Mouse (Mus musculus): ENCODE data around the gene Abcb4. TPM values are rescaled to one million over a fixed set of nuclear protein-coding genes. Genes with fewer than 3 reads are reported as not detected.
A peak's percentile ranks its signal among the peaks of the same experiment; 100 is the strongest.

Abcb4 gene
- polyA plus RNA-seq, 1 experiment from 2014 or later: 0.54 TPM

DNA sequence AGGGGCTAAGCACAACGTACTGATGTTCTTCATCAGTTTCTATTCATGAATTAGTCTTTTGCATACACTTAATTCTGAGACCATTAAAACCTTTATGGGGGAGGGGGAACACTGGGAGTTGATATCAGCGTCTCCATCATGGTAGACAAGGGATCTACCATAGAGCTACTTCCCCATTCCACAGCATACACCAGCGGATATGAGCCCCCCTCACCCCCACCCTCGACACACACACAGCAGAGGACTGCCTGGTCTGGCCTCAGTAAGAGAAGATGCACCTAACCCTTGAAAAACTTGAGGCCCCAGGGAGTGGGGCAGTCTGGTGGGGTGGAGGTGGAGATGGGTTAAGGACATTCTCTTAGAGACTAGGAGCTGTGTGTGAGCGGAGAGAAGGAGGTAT, 15.7 kb upstream of the Abcb4 start:
- H3K4me3 ChIP-seq: no peak overlapping the region
- WGBS: 79% methylated on average over 5 of the region's 5 CpGs
- H3K27ac ChIP-seq (replicated peaks): no peak overlapping the region
- no peaks in the 10 kb centered on the region for H3K9me3 ChIP-seq
- no peaks in the 10 kb centered on the region for H3K27me3 ChIP-seq (replicated peaks; ENCODE audit: low read depth, poor library complexity, severe bottlenecking)
- H3K4me1 ChIP-seq: no peaks in the 10 kb centered on the region
- no peaks in the 10 kb centered on the region for H3K36me3 ChIP-seq (replicated peaks)
- DNase-seq (ENCODE audit: low spot score): no peak

DNA sequence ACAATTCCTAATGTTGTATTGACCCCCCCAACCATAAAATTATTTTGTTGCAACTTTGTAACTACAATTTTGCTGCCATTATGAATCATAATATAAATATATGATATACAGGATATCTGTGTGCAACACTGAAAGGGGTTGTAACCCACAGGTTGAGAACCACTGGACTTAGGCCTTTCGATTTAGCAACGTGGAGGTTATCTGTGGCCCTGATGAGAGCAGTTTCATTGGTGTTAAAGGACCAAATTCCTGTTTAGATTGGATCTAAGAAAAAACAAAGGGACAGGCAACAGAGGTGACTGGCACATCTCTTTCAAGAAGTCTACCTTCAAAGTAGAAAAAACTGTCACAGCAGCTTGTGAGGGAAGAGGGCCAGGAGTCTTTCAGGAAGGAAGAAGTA, 7.7 kb upstream of the Abcb4 start:
- H3K27ac ChIP-seq (replicated peaks): no peak overlapping the region
- no peaks in the 10 kb centered on the region for H3K27me3 ChIP-seq (replicated peaks; ENCODE audit: low read depth, poor library complexity, severe bottlenecking)
- DNase-seq (ENCODE audit: low spot score): no peak
- H3K4me1 ChIP-seq: no peaks in the 10 kb centered on the region
- H3K9me3 ChIP-seq: peaks cover 5% of the 10 kb centered on the region; the same call in 1 of the 2 replicates
- 82% methylated on average over 2 of the region's 2 CpGs for WGBS
- H3K4me3 ChIP-seq: no peak overlapping the region
- no peaks in the 10 kb centered on the region for H3K36me3 ChIP-seq (replicated peaks)

DNA sequence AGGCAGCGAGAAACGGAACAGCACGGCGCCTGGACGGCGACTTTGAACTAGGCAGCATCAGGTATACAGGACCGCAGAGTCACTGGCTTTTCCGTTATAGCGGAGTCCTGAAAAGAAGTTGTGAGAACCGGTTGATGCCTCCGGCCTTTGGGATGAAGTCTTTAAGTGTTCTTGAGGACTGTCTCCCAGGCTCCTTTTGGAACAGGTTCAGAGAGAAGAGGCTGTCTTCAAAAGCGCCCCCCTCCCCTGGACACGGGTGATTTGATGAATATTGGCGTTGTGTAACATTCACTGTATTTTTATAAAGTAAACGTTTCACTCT, 548 bp downstream of the Abcb4 start:
- DNase-seq (ENCODE audit: low spot score): no peak
- H3K9me3 ChIP-seq: peaks cover 7% of the 10 kb centered on the region; the same call in 1 of the 2 replicates
- peaks cover 11% of the 10 kb centered on the region; the same call in 1 of the 2 replicates for H3K4me1 ChIP-seq
- H3K4me3 ChIP-seq: peak overlapping the region; percentile 76
- 0 out of 2 replicates have a peak overlapping the region, but pooled peaks have one; percentile 69 for H3K27ac ChIP-seq (replicated peaks)
- WGBS: 12% methylated on average over 15 of the region's 15 CpGs
- peaks cover 45% of the 10 kb centered on the region for H3K27me3 ChIP-seq (replicated peaks; ENCODE audit: low read depth, poor library complexity, severe bottlenecking)
- H3K36me3 ChIP-seq (replicated peaks): no peaks in the 10 kb centered on the region

DNA sequence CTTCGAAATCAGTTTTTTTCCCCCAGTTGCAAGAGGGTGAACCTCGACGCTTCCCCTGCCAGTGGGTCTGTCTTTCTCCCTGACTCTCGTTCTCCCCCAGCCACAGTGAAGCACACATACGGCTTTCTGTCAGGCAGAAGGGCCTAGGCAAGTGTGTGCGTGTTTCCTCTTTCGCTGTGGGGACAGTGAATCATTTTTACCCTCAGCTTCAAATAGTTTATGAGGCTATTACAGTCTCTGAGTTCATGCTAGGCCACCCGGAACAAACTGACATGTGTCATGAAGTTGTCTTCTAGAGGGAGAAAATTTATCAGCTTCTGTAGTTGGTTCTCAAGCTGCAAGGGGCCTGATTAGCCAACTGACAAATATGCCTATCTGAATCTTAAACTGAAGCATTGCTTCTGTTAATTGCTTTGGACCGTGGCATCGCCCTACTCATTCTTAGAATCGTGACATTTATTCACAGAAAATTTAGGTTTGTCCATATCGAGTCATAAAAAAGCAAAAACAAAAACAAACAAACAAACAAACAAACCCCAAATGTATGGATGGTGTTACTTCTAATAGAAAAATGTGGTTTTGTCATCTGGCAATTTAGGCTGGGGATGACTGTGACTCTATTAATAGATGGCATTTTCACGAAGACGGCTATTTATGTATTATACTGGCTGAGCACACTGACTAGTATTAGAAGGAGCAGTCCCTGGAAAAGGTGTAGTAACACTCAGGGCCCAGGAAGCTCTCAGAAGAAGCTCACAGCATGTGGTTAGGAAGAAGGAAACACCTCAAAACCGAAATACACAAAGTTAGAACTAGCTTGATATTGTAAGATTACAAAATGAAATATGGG, 1.3 kb downstream of the Abcb4 start:
- WGBS: 71% methylated on average over 15 of the region's 15 CpGs
- Histone ChIP-seq H3K27ac (replicated peaks) (no peak overlapping the region), H3K36me3 (replicated peaks) (no peaks in the 10 kb centered on the region), H3K27me3 (replicated peaks; ENCODE audit: low read depth, poor library complexity, severe bottlenecking) (peaks cover 45% of the 10 kb centered on the region), H3K9me3 (peaks cover 7% of the 10 kb centered on the region; the same call in 1 of the 2 replicates), H3K4me1 (peaks cover 11% of the 10 kb centered on the region; the same call in 1 of the 2 replicates), H3K4me3 (no peak overlapping the region; the same call in 1 of the 2 replicates)
- DNase-seq (ENCODE audit: low spot score): no peak

DNA sequence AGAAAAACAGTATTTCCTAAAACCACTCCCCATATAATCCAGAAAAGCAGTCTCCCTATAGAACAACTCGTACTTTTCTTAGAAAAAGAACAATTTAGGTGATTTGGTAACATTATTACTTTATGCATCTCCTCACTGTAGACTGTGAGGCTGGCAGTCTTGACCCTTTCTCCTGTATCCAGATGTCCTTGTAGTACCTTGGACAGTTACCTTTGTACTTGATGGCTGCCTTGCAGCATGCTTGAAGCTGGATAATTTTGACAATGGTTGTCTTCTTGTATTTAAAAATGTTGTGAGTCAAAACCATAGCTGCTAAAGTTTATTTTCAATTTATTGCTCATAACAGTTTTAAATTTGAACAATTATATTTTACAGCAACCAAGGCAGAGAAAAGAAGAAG, 2.7 kb downstream of the Abcb4 start:
- H3K27ac ChIP-seq (replicated peaks): no peak overlapping the region
- H3K27me3 ChIP-seq (replicated peaks; ENCODE audit: low read depth, poor library complexity, severe bottlenecking): peaks cover 45% of the 10 kb centered on the region
- H3K36me3 ChIP-seq (replicated peaks): no peaks in the 10 kb centered on the region
- no peak for DNase-seq (ENCODE audit: low spot score)
- no peaks in the 10 kb centered on the region for H3K9me3 ChIP-seq
- no peak overlapping the region for H3K4me3 ChIP-seq
- peaks cover 11% of the 10 kb centered on the region; the same call in 1 of the 2 replicates for H3K4me1 ChIP-seq
- WGBS: 74% methylated on average over 1 of the region's 1 CpGs

DNA sequence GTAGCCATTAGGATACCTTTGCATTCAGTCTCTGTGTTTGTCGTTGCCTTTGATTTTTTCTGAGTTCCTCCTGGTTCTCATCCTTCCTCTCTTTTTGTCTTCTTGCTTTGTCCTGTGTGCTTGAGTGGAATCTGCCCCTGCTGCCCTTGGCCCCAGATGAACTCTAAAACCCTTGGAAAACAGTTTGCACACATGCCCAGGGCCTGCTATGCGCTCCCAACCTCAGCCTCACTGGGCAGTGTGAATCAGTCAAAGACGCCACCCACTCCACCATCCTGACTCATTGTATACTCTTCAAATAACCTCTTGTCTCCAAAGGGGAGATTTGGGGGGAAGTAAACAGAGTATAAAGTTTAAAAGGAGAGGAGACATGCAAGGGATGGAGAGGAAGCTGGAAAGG, 4.7 kb downstream of the Abcb4 start:
- Histone ChIP-seq H3K4me1 (peaks cover 9% of the 10 kb centered on the region; the same call in 1 of the 2 replicates), H3K27me3 (replicated peaks; ENCODE audit: low read depth, poor library complexity, severe bottlenecking) (peaks cover 27% of the 10 kb centered on the region), H3K27ac (replicated peaks) (no peak overlapping the region), H3K4me3 (no peak overlapping the region), H3K9me3 (no peaks in the 10 kb centered on the region), H3K36me3 (replicated peaks) (no peaks in the 10 kb centered on the region)
- DNase-seq (ENCODE audit: low spot score): no peak
- 63% methylated on average over 3 of the region's 3 CpGs for WGBS

DNA sequence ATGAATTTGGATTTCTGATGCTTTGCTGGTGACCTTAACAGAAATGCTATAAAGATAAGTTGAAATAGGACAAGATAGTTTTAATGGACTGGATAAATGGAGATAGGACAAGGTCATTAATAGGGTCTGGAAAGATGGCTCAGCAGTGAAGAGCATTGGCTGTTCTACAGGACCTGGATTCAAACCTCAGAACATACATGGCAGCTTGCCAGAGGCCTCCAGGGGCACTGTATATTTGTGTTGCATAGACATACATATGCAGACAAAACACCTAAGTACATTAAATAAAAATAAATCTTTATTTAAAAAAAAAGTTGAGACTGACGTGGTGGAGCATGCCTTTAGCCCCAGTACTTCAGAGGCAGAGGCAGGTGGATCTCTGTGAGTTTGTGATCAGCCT, 7.5 kb downstream of the Abcb4 start:
- Histone ChIP-seq H3K4me1 (no peaks in the 10 kb centered on the region), H3K27me3 (replicated peaks; ENCODE audit: low read depth, poor library complexity, severe bottlenecking) (no peaks in the 10 kb centered on the region), H3K4me3 (no peak overlapping the region), H3K36me3 (replicated peaks) (no peaks in the 10 kb centered on the region), H3K27ac (replicated peaks) (no peak overlapping the region), H3K9me3 (no peaks in the 10 kb centered on the region)
- 77% methylated on average over 1 of the region's 1 CpGs for WGBS
- DNase-seq (ENCODE audit: low spot score): no peak

DNA sequence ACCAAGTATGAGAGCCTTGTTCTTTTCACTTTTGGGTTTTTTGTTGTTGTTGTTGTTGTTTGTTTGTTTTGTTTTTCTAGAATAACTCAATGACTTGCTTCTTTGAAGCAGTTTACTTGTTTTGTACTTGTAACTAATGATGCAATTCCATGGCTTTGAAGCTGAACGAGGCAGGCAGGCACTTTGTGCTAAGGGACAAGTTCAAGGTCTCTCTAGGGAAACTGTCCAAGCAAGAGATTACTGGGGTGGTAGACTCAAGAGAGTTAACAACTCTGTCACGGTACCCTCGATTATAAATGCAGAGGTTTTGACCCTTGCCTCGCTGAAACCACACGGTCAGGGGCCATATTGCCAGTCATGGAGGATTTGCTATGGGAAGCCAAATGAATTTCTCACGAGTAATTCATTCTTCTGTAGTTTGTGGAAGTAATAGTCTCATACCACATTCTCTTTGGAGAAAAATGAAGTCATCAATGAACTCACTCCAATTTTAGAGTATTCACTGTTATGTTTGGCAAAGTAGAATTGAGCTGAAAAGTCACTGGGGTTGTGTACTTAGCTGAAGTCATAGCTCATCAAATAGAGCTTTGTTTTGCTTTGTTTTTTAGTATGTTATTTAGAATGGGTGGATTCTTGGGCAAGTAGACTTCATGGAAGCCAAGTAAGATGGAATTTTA, 8.8 kb downstream of the Abcb4 start:
- Histone ChIP-seq H3K9me3 (no peaks in the 10 kb centered on the region), H3K4me3 (no peak overlapping the region), H3K36me3 (replicated peaks) (no peaks in the 10 kb centered on the region), H3K4me1 (no peaks in the 10 kb centered on the region), H3K27ac (replicated peaks) (no peak overlapping the region), H3K27me3 (replicated peaks; ENCODE audit: low read depth, poor library complexity, severe bottlenecking) (no peaks in the 10 kb centered on the region)
- no peak for DNase-seq (ENCODE audit: low spot score)
- 74% methylated on average over 6 of the region's 6 CpGs for WGBS

DNA sequence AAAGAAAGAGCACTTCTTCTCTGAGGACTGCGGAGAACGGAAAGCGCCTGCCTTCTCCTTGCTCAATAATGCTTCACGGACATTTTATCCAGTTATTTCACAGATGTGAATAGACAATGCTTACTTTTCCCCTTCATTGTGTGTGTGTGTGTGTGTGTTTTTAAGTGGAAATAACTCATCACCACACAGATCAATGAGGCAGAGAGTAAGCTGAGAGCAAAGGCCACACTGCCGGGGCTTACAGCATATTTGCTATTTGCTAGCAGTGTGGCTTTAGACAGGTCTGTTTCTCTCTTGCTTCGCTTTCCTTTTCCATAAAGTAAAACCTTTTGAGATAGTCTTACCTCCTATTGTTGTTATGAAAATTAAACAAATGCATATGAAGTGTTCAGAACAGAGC, 11.0 kb downstream of the Abcb4 start:
- no peaks in the 10 kb centered on the region for H3K4me1 ChIP-seq
- no peaks in the 10 kb centered on the region for H3K36me3 ChIP-seq (replicated peaks)
- no peak for DNase-seq (ENCODE audit: low spot score)
- H3K4me3 ChIP-seq: no peak overlapping the region
- H3K27me3 ChIP-seq (replicated peaks; ENCODE audit: low read depth, poor library complexity, severe bottlenecking): no peaks in the 10 kb centered on the region
- no peaks in the 10 kb centered on the region for H3K9me3 ChIP-seq
- 75% methylated on average over 6 of the region's 6 CpGs for WGBS
- H3K27ac ChIP-seq (replicated peaks): no peak overlapping the region

DNA sequence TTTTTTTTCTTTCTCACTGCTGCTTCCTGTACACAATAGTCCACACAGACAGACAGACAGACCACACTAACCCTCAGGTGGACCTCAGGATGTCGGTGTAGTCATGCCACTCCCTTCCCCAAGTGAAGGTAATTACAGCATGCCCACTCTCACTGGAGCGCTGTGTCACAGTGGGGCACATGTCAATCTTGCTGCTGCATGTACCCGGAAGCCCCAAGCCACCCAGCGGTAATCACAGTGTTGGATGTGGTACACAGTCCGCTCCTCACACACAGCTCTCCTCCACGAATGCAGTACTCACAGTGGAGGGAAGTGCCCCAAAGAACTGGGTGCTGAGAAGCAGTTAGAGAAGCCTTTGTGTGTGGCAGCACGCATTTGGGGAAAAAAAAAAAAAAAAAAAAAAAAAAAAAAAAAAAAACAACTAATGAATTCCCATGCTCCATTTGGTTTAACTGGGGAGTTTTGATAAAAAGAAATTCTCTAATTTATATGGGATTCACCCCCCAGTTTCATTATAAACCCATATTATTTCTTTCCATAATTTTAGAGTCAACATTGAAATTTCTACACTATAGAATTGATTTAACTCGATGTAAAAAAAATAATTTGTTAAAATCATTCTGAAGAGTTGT, 18.2 kb downstream of the Abcb4 start:
- Histone ChIP-seq H3K9me3 (no peaks in the 10 kb centered on the region), H3K4me1 (no peaks in the 10 kb centered on the region), H3K27me3 (replicated peaks; ENCODE audit: low read depth, poor library complexity, severe bottlenecking) (no peaks in the 10 kb centered on the region), H3K4me3 (no peak overlapping the region), H3K27ac (replicated peaks) (no peak overlapping the region), H3K36me3 (replicated peaks) (no peaks in the 10 kb centered on the region)
- DNase-seq (ENCODE audit: low spot score): no peak
- 76% methylated on average over 8 of the region's 8 CpGs for WGBS

DNA sequence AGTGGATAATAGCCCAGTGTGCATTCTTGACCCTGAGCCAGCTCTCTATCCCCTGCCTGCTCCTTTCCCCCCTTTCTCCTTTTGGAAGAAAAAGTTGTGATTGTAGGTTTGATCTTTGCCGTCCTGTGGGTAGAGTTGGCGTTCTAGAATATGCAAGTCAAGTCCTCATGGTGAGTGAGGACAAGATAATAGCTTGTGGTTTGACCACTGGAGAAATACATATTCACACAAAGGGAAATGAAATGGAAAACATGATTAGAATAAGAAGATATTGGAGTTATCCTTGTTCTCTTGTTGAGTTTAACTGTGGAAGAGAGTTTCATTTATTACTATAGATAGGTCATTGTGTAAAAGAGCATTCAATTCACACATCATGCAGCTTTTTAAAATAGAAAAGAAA, 22.9 kb downstream of the Abcb4 start:
- Histone ChIP-seq H3K27ac (replicated peaks) (no peak overlapping the region), H3K4me3 (no peak overlapping the region), H3K27me3 (replicated peaks; ENCODE audit: low read depth, poor library complexity, severe bottlenecking) (no peaks in the 10 kb centered on the region), H3K4me1 (no peaks in the 10 kb centered on the region), H3K9me3 (no peaks in the 10 kb centered on the region), H3K36me3 (replicated peaks) (no peaks in the 10 kb centered on the region)
- no peak for DNase-seq (ENCODE audit: low spot score)
- WGBS: 95% methylated on average over 2 of the region's 2 CpGs

DNA sequence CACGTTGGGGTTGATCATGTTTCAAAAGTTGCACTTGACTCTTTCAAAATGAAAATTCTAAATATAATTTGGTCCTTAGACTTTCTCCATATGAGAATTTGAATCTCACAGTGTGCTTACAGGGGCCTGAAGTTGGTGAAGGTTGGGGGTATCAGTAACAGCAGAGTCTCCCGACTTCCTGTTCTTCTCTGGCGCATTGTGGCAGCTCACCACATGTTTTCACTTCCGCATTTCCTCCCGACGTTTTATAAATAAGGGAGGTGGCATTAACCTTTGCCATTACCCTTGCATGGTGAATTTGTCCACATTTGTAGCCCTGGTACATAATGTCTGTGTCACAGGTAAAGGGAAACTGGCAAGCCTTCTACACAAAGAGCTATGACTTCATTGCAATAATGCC, 23.6 kb downstream of the Abcb4 start:
- Histone ChIP-seq H3K4me1 (no peaks in the 10 kb centered on the region), H3K9me3 (no peaks in the 10 kb centered on the region), H3K36me3 (replicated peaks) (no peaks in the 10 kb centered on the region), H3K27ac (replicated peaks) (no peak overlapping the region), H3K4me3 (no peak overlapping the region), H3K27me3 (replicated peaks; ENCODE audit: low read depth, poor library complexity, severe bottlenecking) (no peaks in the 10 kb centered on the region)
- 58% methylated on average over 6 of the region's 6 CpGs for WGBS
- no peak for DNase-seq (ENCODE audit: low spot score)

Measured in embryonic facial prominence, embryonic 10.5 days (tissue).